Mouse (Mus musculus) midbrain, embryonic 15.5 days (tissue): ENCODE data around the gene Pde6c. TPM values are rescaled to one million over a fixed set of nuclear protein-coding genes. Genes with fewer than 3 reads are reported as not detected.

Experiments
- ATAC-seq: fragments of 200-750 bp; cut with Nextera tagmentation; replicated peaks from 2 replicates; pipeline ENCODE4 v1.8.0; 2017; ENCODE audit warnings: moderate TSS enrichment
- H3K27ac ChIP-seq: fragments of 300-500 bp; sonication (generic); 2 replicates; pipeline ENCODE4 v1.5.1; 2015; ENCODE audit warnings: mild to moderate bottlenecking, inconsistent platforms
- H3K27me3 ChIP-seq: fragments of 300-500 bp; sonication (generic); replicated peaks from 2 replicates; pipeline ENCODE4 v1.6.1; 2015; ENCODE audit warnings: inconsistent platforms
- H3K36me3 ChIP-seq: fragments of 300-500 bp; sonication (generic); replicated peaks from 2 replicates; pipeline ENCODE4 v1.6.1; 2015; ENCODE audit warnings: inconsistent platforms
- H3K4me1 ChIP-seq: fragments of 300-500 bp; sonication (generic); 2 replicates; pipeline ENCODE4 v1.6.1; 2015; ENCODE audit warnings: inconsistent platforms
- H3K4me2 ChIP-seq: fragments of 300-500 bp; sonication (generic); 2 replicates; pipeline ENCODE4 v1.6.1; 2015; ENCODE audit warnings: inconsistent platforms, mild to moderate bottlenecking, moderate library complexity
- H3K4me3 ChIP-seq: fragments of 300-500 bp; sonication (generic); 2 replicates; pipeline ENCODE4 v1.5.1; 2015; ENCODE audit warnings: mild to moderate bottlenecking, inconsistent platforms
- H3K9ac ChIP-seq: fragments of 300-500 bp; sonication (generic); 2 replicates; pipeline ENCODE4 v1.6.1; 2015; ENCODE audit warnings: mild to moderate bottlenecking, inconsistent platforms
- H3K9me3 ChIP-seq: fragments of 300-500 bp; sonication (generic); 2 replicates; pipeline ENCODE4 v1.6.1; 2016; ENCODE audit warnings: inconsistent platforms
- WGBS: fragments of 180-500 bp; shearing (Covaris S2); methylation state at CpG from one replicate; pipeline ENCODE4 v1.1.7; 2015; ENCODE audit warnings: mixed read lengths; 5-methylcytosine and 5-hydroxymethylcytosine counted together
- polyA plus RNA-seq: library from polyadenylated mRNA; unstranded; fragments of >200 nt; fragmentation: Nextera tagmentation; extraction: Ambion mirVana; gene quantifications from 2 replicates; pipeline ENCODE4 v1.2.1, GENCODE M21; 2015

The Pde6c gene
- polyA plus RNA-seq, 1 experiment from 2014 or later = 0.06 TPM

- Histone ChIP-seq H3K9me3 (no peaks in the 10 kb centered on the region), H3K4me3 (peak overlapping the region; percentile 60), H3K36me3 (no peaks in the 10 kb centered on the region), H3K4me2 (peak overlapping the region; percentile 68), H3K4me1 (peaks cover 16% of the 10 kb centered on the region), H3K27ac (peak overlapping the region; percentile 96), H3K9ac (peak overlapping the region; percentile 65), H3K27me3 (no peaks in the 10 kb centered on the region)
- 4% methylated on average over 9 of the region's 9 CpGs for WGBS
- ATAC-seq = peak; percentile 65
Measured at GRCm38 (mm10) chr19:38224685-38225060, 92.1 kb downstream of the Pde6c start.

GRCm38 (mm10) chr19:38228699-38229098 is 96.1 kb downstream of the Pde6c start:
- no peaks in the 10 kb centered on the region for H3K36me3 ChIP-seq
- no peaks in the 10 kb centered on the region for H3K27me3 ChIP-seq
- H3K4me1 ChIP-seq = 0 out of 2 replicates have a peak, but pooled peaks cover 4% of the 10 kb centered on the region
- H3K9me3 ChIP-seq = no peaks in the 10 kb centered on the region
- no peak overlapping the region for H3K4me3 ChIP-seq
- ATAC-seq = no peak
- no peak overlapping the region for H3K27ac ChIP-seq
- H3K9ac ChIP-seq = no peak overlapping the region
- WGBS = 60% methylated on average over 2 of the region's 2 CpGs
- no peak overlapping the region for H3K4me2 ChIP-seq

- Histone ChIP-seq H3K4me3 (no peak overlapping the region), H3K27me3 (no peaks in the 10 kb centered on the region), H3K36me3 (no peaks in the 10 kb centered on the region), H3K9me3 (no peaks in the 10 kb centered on the region), H3K4me1 (no peaks in the 10 kb centered on the region), H3K4me2 (no peak overlapping the region), H3K27ac (no peak overlapping the region), H3K9ac (no peak overlapping the region)
- no peak for ATAC-seq
- WGBS = 29% methylated on average over 8 of the region's 8 CpGs
Measured at GRCm38 (mm10) chr19:38232087-38232486, 99.5 kb downstream of the Pde6c start.

- no peaks in the 10 kb centered on the region for H3K9me3 ChIP-seq
- no peak overlapping the region for H3K4me3 ChIP-seq
- H3K4me2 ChIP-seq = no peak overlapping the region
- H3K36me3 ChIP-seq = no peaks in the 10 kb centered on the region
- no peak overlapping the region for H3K9ac ChIP-seq
- H3K27ac ChIP-seq = no peak overlapping the region
- H3K27me3 ChIP-seq = no peaks in the 10 kb centered on the region
- H3K4me1 ChIP-seq = no peaks in the 10 kb centered on the region
- 3% methylated on average over 4 of the region's 4 CpGs for WGBS
- no peak for ATAC-seq
Measured at GRCm38 (mm10) chr19:38232516-38232915, 99.9 kb downstream of the Pde6c start.

Other genes with a start within 250 kb of the Pde6c start
- gene Myof, start 89.2 kb upstream of the Pde6c start, polyA plus RNA-seq = 2.1 and 2.5 TPM in 2 replicates
- 5.0 and 5.4 TPM in 2 replicates for gene Cep55, start 77.8 kb upstream of the Pde6c start, polyA plus RNA-seq
- 0.20 and 0.43 TPM in 2 replicates for gene Ffar4, start 35.7 kb upstream of the Pde6c start, polyA plus RNA-seq
- gene Rbp4, start 7.5 kb upstream of the Pde6c start, polyA plus RNA-seq = 3.6 and 10.5 TPM in 2 replicates
- gene Fra10ac1, start 91.4 kb downstream of the Pde6c start, polyA plus RNA-seq = 41.3 and 43.9 TPM in 2 replicates
- 14.7 and 20.7 TPM in 2 replicates for gene Lgi1, start 131.8 kb downstream of the Pde6c start, polyA plus RNA-seq